Comparison of ENCODE assay signal across 8 mouse cellular contexts in genomic region chr1:92178021-92178895, GRCm38 (mm10). TPM values are rescaled to one million over a fixed set of nuclear protein-coding genes. Genes with fewer than 3 reads are reported as not detected.
DNase-seq lines count a peak whose midpoint lies in the region; ATAC-seq and TF ChIP-seq lines count a peak whose summit lies in the region.

No protein-coding gene starts in this region.

- H3K4me2 ChIP-seq in intestine, embryonic 15.5 days (replicated peaks) = peak overlapping the region; percentile 63

- H3K9me3 ChIP-seq in intestine, embryonic 15.5 days = no peaks in the 10 kb centered on the region

- 0 out of 2 replicates have a peak, but pooled peaks cover 2% of the 10 kb centered on the region for H3K4me1 ChIP-seq in embryonic fibroblast, embryonic 13.5 days (ENCODE audit: control insufficient read depth, insufficient read depth, low read length)
- peaks cover 26% of the 10 kb centered on the region for H3K4me1 ChIP-seq in intestine, embryonic 15.5 days (replicated peaks)

- no peak overlapping the region for H3K27ac ChIP-seq in embryonic fibroblast, embryonic 13.5 days (ENCODE audit: insufficient read depth, low read length)
- no peak overlapping the region for H3K27ac ChIP-seq in intestine, embryonic 15.5 days

- 42% methylated on average over 10 of the region's 10 CpGs for WGBS in intestine, embryonic 15.5 days

- DNase-seq in left cerebral cortex, postnatal 14 days (ENCODE audit: low spot score in 2 of 2) = peak; percentile 38 to 41
- DNase-seq in left cerebral cortex, adult 8-10 months (ENCODE audit: low spot score in 2 of 2) = no peak
- peak; percentile 24 for DNase-seq in R1 (ENCODE audit: low read depth, low spot score)
- DNase-seq in naive thymus-derived CD4-positive, alpha-beta T cell, adult 2 months (ENCODE audit: low read depth) = peak; percentile 75
- no peak for DNase-seq in urinary bladder, postnatal 36 days (ENCODE audit: low spot score in 2 of 2)
- DNase-seq in layer of hippocampus, postnatal 36 days = no peak

- no peak for TF ChIP-seq CTCF in embryonic fibroblast, embryonic 13.5 days (IDR thresholded peaks at IDR 0.05; ENCODE audit: borderline replicate concordance, insufficient read depth, low read length)

- TF ChIP-seq POLR2A in embryonic fibroblast, embryonic 13.5 days (IDR thresholded peaks at IDR 0.05; ENCODE audit: low read depth, low read length) = no peak

- no peaks in the 10 kb centered on the region for H3K27me3 ChIP-seq in intestine, embryonic 15.5 days (replicated peaks)

- ATAC-seq in intestine, embryonic 15.5 days = no peak

- intact Hi-C loops in left cerebral cortex, postnatal 14 days (cut with DNase I) = loop anchor here (5.0 to 10.0 kb wide), 3 partner anchors 73 to 274 kb away; no protein-coding TSS in a partner anchor

- no peaks in the 10 kb centered on the region for H3K36me3 ChIP-seq in intestine, embryonic 15.5 days

- peak overlapping the region; percentile 67 for H3K4me3 ChIP-seq in embryonic fibroblast, embryonic 13.5 days (ENCODE audit: insufficient read depth, low read length)
- peak overlapping the region; percentile 65; the same call in 1 of the 2 replicates for H3K4me3 ChIP-seq in intestine, embryonic 15.5 days (replicated peaks)

- H3K9ac ChIP-seq in intestine, embryonic 15.5 days = peak overlapping the region; percentile 22; the same call in 1 of the 2 replicates

RNA-seq across cellular contexts. Expression of gene Hdac4, which starts 17.2 kb away (rescaled TPM):
- 100 to 1,000 TPM; 106 to 114 TPM for total RNA-seq in left cerebral cortex, postnatal 14 days (2021)
- 10 to 100 TPM; 81.5 to 98.0 (median 88.2) TPM for total RNA-seq in left cerebral cortex, adult 8-10 months (2022)
- polyA plus RNA-seq in embryonic fibroblast, embryonic 13.5 days (2011; ENCODE audit: insufficient read length, low read depth, missing spikeins) = 21.8 and 30.0 TPM in 2 replicates
- polyA plus RNA-seq in intestine, embryonic 15.5 days (2015; fragmentation: Nextera tagmentation; extraction: Ambion mirVana) = 12.0 and 12.5 TPM in 2 replicates
- 100 to 1,000 TPM; 117 to 119 TPM for total RNA-seq in layer of hippocampus, postnatal 36 days (2021)

Comparison
In these comparisons a context has a peak if more than half of its experiments do, and no peak if none do; other contexts are left out.
1. DNase-seq: peak in left cerebral cortex, postnatal 14 days (2 of 2), R1 (single experiment) and naive thymus-derived CD4-positive, alpha-beta T cell, adult 2 months (single experiment); none in left cerebral cortex, adult 8-10 months (0 of 2), urinary bladder, postnatal 36 days (0 of 2) and layer of hippocampus, postnatal 36 days (0 of 2).